Mouse (Mus musculus) intestine, embryonic 15.5 days (tissue): ENCODE results near the gene Kctd13. TPM values are rescaled to one million over a fixed set of nuclear protein-coding genes. Genes with fewer than 3 reads are reported as not detected.

Experiments used
- polyA plus RNA-seq: library from polyadenylated mRNA; unstranded; fragments of >200 nt; fragmentation: Nextera tagmentation; extraction: Ambion mirVana; gene quantifications from 2 replicates; pipeline ENCODE4 v1.2.1, GENCODE M21; 2015

The Kctd13 gene
- polyA plus RNA-seq, 1 experiment from 2014 or later = 13.9 TPM

Other genes starting within 250 kb of the Kctd13 start
- 118 and 120 TPM in 2 replicates for gene Bola2, start 233.5 kb upstream of the Kctd13 start, polyA plus RNA-seq
- 8.1 and 9.1 TPM in 2 replicates for gene Slx1b, start 233.1 kb upstream of the Kctd13 start, polyA plus RNA-seq
- gene Coro1a, start 221.1 kb upstream of the Kctd13 start, polyA plus RNA-seq = 36.9 and 39.7 TPM in 2 replicates
- 109 and 112 TPM in 2 replicates for gene Mapk3, start 169.3 kb upstream of the Kctd13 start, polyA plus RNA-seq
- 1.4 and 1.6 TPM in 2 replicates for gene Gdpd3, start 162.5 kb upstream of the Kctd13 start, polyA plus RNA-seq
- gene Ypel3, start 151.9 kb upstream of the Kctd13 start, polyA plus RNA-seq = 66.9 and 71.2 TPM in 2 replicates
- 0.34 and 0.43 TPM in 2 replicates for gene Tbx6, start 147.4 kb upstream of the Kctd13 start, polyA plus RNA-seq
- gene Ppp4c, start 136.4 kb upstream of the Kctd13 start, polyA plus RNA-seq = 248 and 256 TPM in 2 replicates
- 1.2 and 1.5 TPM in 2 replicates for gene Fam57b, start 131.2 kb upstream of the Kctd13 start, polyA plus RNA-seq
- not detected in 2 replicates for gene 4930451I11Rik, start 97.2 kb upstream of the Kctd13 start, polyA plus RNA-seq
- 0.75 and 1.0 TPM in 2 replicates for gene Doc2a, start 81.5 kb upstream of the Kctd13 start, polyA plus RNA-seq
- gene Hirip3, start 66.9 kb upstream of the Kctd13 start, polyA plus RNA-seq = 23.2 and 25.1 TPM in 2 replicates
- 59.1 and 65.9 TPM in 2 replicates for gene Ino80e, start 66.5 kb upstream of the Kctd13 start, polyA plus RNA-seq
- gene Taok2, start 44.2 kb upstream of the Kctd13 start, polyA plus RNA-seq = 30.8 and 31.9 TPM in 2 replicates
- gene Tmem219, start 6.0 kb upstream of the Kctd13 start, polyA plus RNA-seq = 27.8 and 33.3 TPM in 2 replicates
- 0.32 and 0.46 TPM in 2 replicates for gene Asphd1, start 20.7 kb downstream of the Kctd13 start, polyA plus RNA-seq
- 2.4 and 2.9 TPM in 2 replicates for gene Sez6l2, start 21.7 kb downstream of the Kctd13 start, polyA plus RNA-seq
- 123 and 136 TPM in 2 replicates for gene Cdipt, start 47.0 kb downstream of the Kctd13 start, polyA plus RNA-seq
- gene Cdiptos, start 47.2 kb downstream of the Kctd13 start, polyA plus RNA-seq = 0.98 and 2.3 TPM in 2 replicates
- 58.3 and 59.2 TPM in 2 replicates for gene Mvp, start 85.7 kb downstream of the Kctd13 start, polyA plus RNA-seq
- 0.43 and 1.5 TPM in 2 replicates for gene Pagr1b, start 87.6 kb downstream of the Kctd13 start, polyA plus RNA-seq
- 48.4 and 52.6 TPM in 2 replicates for gene Pagr1a, start 88.5 kb downstream of the Kctd13 start, polyA plus RNA-seq
- gene Gm42742, start 92.2 kb downstream of the Kctd13 start, polyA plus RNA-seq = 41.5 and 51.1 TPM in 2 replicates
- 4.3 and 5.0 TPM in 2 replicates for gene Prrt2, start 92.3 kb downstream of the Kctd13 start, polyA plus RNA-seq
- gene Maz, start 98.2 kb downstream of the Kctd13 start, polyA plus RNA-seq = 66.6 and 68.8 TPM in 2 replicates
- 101 and 107 TPM in 2 replicates for gene Kif22, start 113.6 kb downstream of the Kctd13 start, polyA plus RNA-seq
- gene Zg16, start 158.4 kb downstream of the Kctd13 start, polyA plus RNA-seq = 7.6 and 28.5 TPM in 2 replicates
- gene AI467606, start 162.5 kb downstream of the Kctd13 start, polyA plus RNA-seq = 4.4 TPM in 2 replicates
- 5.3 and 6.1 TPM in 2 replicates for gene Qprt, start 193.3 kb downstream of the Kctd13 start, polyA plus RNA-seq
- 0.18 and 0.36 TPM in 2 replicates for gene Spn, start 208.9 kb downstream of the Kctd13 start, polyA plus RNA-seq